Mouse (Mus musculus): ENCODE results near the gene BC147527. TPM values are rescaled to one million over a fixed set of nuclear protein-coding genes. Genes with fewer than 3 reads are reported as not detected.
"Not testable (repeated sequence)": the region's sequence is repeated elsewhere in the genome, so short reads cannot be mapped to it uniquely, and the experiment has no call there.

BC147527 gene
- total RNA-seq (2021) = not detected
- long read RNA-seq = 0 reads

DNA sequence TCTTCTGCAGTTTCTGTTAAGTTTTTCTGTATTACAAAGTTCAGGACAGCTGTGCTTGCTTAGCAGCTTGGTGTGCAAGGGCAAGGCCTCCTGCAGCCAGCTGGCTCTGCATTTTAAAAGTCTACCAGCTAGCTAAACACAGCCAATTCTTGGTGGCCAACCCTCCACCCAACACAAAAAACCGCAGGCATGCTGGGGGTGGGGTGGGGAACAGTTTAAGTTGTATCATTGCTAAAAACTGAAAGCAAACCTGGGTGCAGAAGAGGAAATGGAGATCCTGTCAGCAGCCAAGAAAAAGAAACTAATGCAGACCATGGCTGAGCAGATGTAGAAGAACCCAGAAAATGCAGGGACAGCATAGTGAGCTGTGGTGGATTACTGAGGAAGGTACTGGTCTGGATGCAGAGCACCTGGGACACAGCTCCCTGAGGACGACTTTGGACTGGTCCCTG is at the start of gene BC147527:
BC147527 (plus strand) TSS at position 402 of the 452 bp plus-strand sequence.
- DNase-seq (ENCODE audit: low spot score in 2 of 2) = no peak

- DNase-seq (ENCODE audit: low spot score in 2 of 2) = not testable (repeated sequence)
These were observed 48.8 kb upstream of the BC147527 start for GRCm38 (mm10) chr13:120251208-120251924.

DNA sequence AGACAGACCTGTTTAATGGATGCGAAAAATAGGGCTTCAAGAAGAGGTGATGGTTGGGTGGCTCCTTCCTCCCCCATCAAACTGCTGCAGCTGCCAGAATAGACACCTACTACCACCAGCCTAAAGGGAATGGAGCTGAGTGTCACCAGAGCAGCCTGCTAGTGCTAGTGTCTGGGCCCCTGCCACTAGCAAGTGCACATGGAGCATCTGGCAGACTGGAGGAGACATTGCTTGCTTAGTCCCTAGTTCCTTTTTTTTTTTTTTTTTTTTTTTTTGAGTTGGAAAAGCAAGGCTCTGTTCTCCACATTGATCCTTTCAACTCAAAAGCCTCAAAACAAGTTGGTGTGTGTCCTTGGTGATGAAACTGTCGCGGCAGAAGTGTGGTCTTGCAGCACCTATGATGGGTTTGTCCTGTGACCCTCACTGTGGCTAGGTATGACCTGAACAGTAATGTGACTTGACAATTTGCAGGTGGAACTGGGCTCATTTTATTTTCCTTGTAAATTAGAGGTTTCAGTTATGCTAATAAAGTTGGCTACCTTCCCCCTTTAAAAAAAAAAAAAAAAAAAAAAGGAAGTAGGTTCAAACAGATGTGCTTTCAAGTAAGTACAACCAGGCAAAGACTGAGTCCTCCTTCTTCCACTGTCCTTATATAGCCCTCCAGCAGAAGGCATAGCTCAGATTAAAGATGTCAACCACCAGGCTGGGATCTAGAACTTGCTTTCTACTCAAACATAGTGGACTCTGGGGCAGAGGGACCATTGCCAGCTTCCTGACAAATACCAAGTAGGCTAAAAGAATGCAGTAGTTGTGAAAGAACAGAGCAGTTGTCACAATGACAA is 41.2 kb upstream of the BC147527 start:
- DNase-seq (ENCODE audit: low spot score in 2 of 2) = not testable (repeated sequence)

DNA sequence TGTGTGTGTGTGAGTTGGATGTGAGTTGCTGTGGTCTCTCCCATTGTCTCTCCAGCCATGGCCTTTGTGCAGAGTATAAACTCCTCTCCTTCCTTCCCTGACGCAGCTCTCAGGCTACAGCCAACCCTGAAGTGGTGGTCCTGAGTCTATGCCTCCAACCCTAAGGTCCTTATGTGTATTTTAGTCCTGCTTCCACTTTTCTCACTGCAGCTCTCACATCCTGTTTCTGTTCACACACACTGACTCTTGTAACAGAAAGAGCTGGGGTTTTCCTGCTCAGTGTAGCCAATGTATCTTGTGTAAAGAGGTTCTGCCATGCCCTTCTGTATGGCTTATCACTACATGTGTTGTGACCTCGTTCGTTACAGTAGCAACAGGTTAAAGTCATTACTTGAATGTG is 40.5 kb upstream of the BC147527 start:
- not testable (repeated sequence) for DNase-seq (ENCODE audit: low spot score in 2 of 2)

DNA sequence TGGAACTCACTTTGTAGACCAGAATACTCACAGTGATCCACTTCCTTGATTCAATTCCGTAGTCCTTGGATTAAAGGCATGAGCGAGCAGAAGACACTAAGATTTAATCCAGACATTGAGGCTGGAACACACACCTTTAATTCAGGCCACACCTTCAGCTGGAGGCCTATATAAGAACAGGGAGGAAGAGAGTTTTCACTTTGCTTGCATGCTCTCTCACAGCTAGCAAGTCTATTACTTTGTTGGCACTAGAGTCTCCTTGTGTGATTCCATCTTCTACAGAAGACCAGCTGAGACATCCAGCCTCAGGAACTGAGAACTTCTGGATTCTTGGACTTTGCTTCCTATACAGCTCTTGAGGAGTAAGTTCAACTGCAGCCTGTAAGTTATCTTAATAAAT is 37.3 kb upstream of the BC147527 start, which contains the start of gene AF067061:
AF067061 (plus strand) TSS at position 245 of the 400 bp plus-strand sequence.
- DNase-seq (ENCODE audit: low spot score in 2 of 2) = not testable (repeated sequence)

GRCm38 (mm10) chr13:120277837-120278236 is 22.4 kb upstream of the BC147527 start:
- not testable (repeated sequence) for DNase-seq (ENCODE audit: low spot score in 2 of 2)

- no peak for DNase-seq (ENCODE audit: low spot score in 2 of 2)
These were observed 21.4 kb upstream of the BC147527 start for GRCm38 (mm10) chr13:120278784-120279183.

GRCm38 (mm10) chr13:120299324-120299894 is 783 bp upstream of the BC147527 start:
- no peak for DNase-seq (ENCODE audit: low spot score in 2 of 2)

- no peak for DNase-seq (ENCODE audit: low spot score in 2 of 2)
These were observed 661 bp downstream of the BC147527 start for GRCm38 (mm10) chr13:120300853-120301252.

GRCm38 (mm10) chr13:120310749-120311148 is 10.6 kb downstream of the BC147527 start:
- DNase-seq (ENCODE audit: low spot score in 2 of 2) = no peak

GRCm38 (mm10) chr13:120313584-120313983 is 13.4 kb downstream of the BC147527 start:
- no peak for DNase-seq (ENCODE audit: low spot score in 2 of 2)

GRCm38 (mm10) chr13:120316578-120316977 is 16.4 kb downstream of the BC147527 start, which contains the start of gene Tcstv3:
Gene Tcstv3 (plus strand): TSS chr13:120316878.
- not testable (repeated sequence) for DNase-seq (ENCODE audit: low spot score in 2 of 2)

GRCm38 (mm10) chr13:120320183-120320582 is 20.0 kb downstream of the BC147527 start:
- DNase-seq (ENCODE audit: low spot score in 2 of 2) = no peak

- no peak for DNase-seq (ENCODE audit: low spot score in 2 of 2)
These were observed 20.5 kb downstream of the BC147527 start for GRCm38 (mm10) chr13:120320721-120321120.

Other genes starting within 250 kb of the BC147527 start
- under 1 TPM in 1 of 2 experiments, not detected in 1; 0.21 TPM for gene Gm21188, start 248.2 kb upstream of the BC147527 start, total RNA-seq (2021)
- gene Gm20767, start 160.1 kb upstream of the BC147527 start, total RNA-seq (2021) = not detected
- gene Gm21818, start 128.0 kb upstream of the BC147527 start, total RNA-seq (2021) = not detected
- gene Gm21762, start 84.4 kb upstream of the BC147527 start, total RNA-seq (2021) = not detected
- gene Gm21731, start 61.3 kb upstream of the BC147527 start, total RNA-seq (2021) = not detected
- gene AF067061, start 37.3 kb upstream of the BC147527 start, total RNA-seq (2021) = not detected
- gene Tcstv3, start 16.5 kb downstream of the BC147527 start, total RNA-seq (2021) = not detected